Mouse (Mus musculus) CD8-positive naive resting alpha-beta T cell, adult 2 months (primary cell): ENCODE results near the gene Myh15.
"Not testable (repeated sequence)": the region's sequence is repeated elsewhere in the genome, so short reads cannot be mapped to it uniquely, and the experiment has no call there.

Source experiments
- DNase-seq, 2 experiments: peaks; one replicate each; pipeline ENCODE4 v3.0.0; 2022; ENCODE audit warnings: low read depth in 2 of 2, low spot score in 2 of 2

Myh15 gene

GRCm38 (mm10) chr16:49057186-49057585 lies at the start of gene Myh15:
Myh15 (plus strand) TSS chr16:49057486.
- no peak for DNase-seq

GRCm38 (mm10) chr16:49016620-49017332 lies 40.5 kb upstream of the Myh15 start:
- DNase-seq = no peak

DNA sequence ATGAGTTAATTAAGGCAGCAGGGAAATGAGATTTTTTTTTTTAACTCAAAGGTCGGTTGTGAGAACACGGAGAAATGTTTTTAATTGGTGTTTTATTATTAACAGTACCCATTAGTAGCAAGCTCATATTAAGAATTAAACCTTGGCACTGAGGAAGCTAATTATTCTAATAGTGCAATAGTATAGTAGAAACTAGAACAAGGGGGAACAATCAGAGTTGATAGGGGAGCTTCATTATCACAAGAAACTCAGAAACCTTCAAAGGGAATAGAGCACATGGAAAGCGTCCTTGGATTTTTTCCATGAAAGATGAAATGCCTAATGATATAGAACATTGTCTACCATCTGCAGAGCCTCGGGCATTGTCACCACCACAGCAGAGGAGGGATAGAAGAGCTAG lies 21.4 kb upstream of the Myh15 start:
- DNase-seq = no peak

DNA sequence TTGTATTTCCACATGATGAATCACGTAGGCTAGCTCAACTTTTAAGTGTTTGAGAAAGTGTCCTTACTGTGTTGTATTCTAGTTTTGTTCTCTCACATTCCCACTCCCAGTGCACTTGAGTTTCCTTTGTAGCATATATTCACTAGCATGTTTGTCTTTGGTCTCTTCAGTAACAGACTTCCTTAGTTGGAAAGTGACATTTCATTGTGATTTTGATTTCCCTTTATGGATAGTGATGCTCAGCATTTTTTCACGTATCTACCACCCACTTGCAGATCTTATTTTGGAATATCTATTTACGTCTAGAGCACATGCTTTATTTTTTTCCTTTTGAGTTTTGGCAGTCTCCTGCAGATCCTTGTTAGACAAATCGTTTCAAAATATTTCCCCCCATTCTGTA lies 19.5 kb upstream of the Myh15 start:
- DNase-seq = no peak

GRCm38 (mm10) chr16:49040554-49041221 lies 16.6 kb upstream of the Myh15 start:
- DNase-seq = no peak

- no peak for DNase-seq
These were observed 8.1 kb upstream of the Myh15 start for GRCm38 (mm10) chr16:49049214-49049613.

- no peak for DNase-seq
These were observed 12.1 kb downstream of the Myh15 start for GRCm38 (mm10) chr16:49069256-49069963.

- no peak for DNase-seq
These were observed 14.0 kb downstream of the Myh15 start for GRCm38 (mm10) chr16:49071316-49071715.

GRCm38 (mm10) chr16:49128015-49128414 lies 70.7 kb downstream of the Myh15 start:
- DNase-seq = no peak

DNA sequence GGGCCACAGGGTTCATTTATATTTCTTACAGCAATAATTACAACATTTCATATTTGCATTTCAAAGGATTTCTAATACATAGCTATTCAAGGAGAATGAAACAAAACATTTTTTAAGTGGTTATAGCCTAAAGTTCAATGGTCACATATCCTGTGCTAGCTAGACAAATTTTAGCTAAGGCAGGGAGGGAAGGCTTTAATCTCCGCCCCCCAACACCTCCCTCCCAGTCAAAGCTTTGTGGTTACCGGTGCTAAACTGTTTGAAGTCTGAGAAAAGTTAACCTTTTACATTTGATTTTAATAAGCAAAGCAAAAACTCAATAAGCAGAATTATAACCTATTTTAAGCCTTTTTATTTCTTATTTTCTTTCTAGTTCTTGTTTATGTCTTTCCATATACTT lies 98.9 kb downstream of the Myh15 start:
- no peak for DNase-seq

GRCm38 (mm10) chr16:49164349-49165137 lies 107.3 kb downstream of the Myh15 start:
- peak; percentile 7 to 25 for DNase-seq

DNA sequence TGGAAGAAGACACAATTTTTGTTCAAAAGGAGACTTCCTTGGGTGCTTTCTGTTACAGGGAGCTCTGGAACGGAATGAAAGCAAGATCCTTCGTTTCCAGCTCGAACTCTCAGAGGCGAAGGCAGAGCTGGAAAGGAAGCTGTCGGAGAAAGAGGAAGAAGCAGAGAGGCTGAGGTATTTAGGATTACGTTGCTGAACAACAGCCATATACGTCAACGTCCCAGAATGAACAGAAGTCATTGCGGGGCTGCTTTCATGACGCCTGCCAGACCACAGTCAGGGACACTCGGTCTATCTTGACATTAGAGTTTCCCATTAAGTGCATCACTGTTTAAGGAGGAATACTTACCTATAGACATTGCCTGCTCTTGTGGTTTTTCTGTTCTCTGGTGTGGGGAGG lies 108.4 kb downstream of the Myh15 start:
- DNase-seq = no peak

DNA sequence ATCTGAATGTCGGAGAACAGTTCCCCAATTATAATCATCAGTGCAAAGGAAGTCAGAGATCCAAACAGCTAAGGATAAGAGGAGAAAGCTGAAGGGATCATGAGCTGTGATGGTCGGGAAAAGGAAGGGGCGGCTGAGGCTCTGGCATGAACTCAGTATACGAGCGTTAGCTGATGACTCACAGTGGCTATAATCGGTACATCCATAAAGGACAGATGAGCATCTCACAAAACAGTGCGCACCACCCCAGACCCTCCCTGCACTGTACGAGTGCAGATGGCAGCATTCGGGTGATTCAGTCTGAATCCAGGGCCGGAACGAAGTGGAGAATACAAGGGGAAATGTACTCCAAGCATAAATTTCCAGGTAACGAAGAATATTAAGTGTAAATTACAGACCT lies 110.0 kb downstream of the Myh15 start:
- no peak for DNase-seq

DNA sequence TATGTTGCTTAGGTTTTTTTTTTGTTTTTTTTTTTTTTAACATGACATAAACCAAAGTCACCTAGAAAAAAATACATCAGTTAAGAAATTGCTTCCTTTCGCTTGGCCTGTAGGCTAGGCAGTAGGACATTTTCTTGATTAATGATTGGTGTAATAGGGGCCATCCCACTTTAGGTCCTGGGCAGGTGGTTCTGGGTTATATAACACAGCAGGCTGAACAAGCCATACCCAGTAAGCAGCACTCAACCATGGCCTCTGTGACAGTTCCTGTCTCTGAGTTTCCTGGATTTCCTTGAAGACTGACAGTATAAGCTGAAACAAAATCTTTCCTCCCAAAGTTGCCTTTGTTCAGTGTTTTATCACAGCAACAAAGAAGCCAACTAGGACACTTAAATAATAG lies 117.8 kb downstream of the Myh15 start:
- no peak for DNase-seq

GRCm38 (mm10) chr16:49175729-49176395 lies 118.6 kb downstream of the Myh15 start:
- DNase-seq = no peak

DNA sequence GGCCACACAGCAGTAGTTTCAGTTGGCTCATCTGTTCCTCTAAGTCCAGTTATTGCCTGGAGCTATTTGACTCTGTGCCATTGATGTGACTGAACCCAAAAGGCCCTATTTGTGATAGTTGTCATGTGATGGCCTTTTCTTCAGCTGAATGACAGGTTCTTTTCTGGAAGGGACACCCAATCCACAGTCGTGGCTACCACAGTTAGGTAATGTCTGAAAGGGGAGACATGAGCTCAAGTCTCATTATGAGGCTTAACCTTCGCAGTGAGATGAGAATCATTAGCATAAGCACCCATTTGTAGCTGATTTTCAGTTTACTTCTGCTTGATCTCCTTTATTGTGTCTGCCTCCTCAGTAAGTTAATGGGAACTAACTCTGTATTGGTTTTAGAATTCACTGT lies 136.2 kb downstream of the Myh15 start:
- DNase-seq = no peak

- DNase-seq = no peak
These were observed 136.7 kb downstream of the Myh15 start for GRCm38 (mm10) chr16:49193986-49194385.

DNA sequence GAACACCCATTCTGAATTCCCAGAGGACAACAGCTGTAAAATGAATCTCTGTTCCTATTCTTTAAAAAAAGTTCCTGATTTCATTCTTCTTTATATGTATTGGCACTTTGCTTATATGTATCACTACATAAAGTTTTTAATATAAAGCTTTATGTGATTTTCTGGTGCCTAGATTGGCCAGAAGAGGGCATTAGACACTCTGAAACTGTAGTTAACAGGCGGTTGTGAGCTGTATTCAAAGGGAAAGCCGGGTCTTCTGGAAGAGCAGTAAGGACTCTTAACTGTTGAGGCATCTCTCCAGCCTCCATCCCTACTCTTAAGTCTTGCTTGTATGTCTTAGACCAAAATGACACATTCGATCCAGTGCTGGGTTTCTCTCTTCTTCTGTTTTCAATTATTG lies 139.0 kb downstream of the Myh15 start:
- DNase-seq = no peak

DNA sequence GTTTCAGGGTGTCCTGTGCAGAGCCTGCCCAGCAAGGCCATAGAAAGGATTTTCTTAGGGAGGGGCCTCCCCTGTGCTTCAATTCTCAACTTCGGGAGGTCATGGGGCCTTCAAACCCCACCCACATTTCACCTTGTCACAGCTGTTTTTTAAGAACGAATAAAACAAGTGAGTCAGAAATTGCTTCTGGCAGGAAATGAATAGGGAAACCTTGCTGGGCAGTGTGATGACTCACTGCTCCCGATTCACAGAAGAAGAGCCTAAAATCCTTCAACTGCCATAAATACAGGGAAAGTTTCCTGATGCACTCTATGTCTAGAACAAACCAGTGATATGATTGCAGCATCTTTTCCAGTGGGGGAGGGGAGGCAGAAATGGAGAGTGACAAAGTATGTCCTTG lies 140.7 kb downstream of the Myh15 start:
- no peak for DNase-seq

DNA sequence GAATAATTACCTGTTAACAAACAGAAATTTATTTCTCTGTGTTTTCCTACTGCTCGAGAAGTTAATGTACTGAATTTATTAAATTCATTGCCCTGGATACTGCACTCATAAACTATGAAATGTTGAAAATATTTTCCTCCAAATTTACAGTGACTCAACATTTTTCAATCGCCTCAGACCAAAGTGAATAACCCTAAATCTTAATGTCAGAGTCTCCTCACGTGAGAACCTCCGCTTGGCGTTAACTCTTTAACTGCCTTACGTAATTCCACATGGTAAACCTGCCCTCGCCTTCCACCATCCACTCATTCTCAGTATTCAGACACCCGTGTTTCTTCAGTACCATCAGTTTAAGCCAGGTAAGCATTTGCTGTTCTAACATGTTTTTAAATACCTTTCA lies 166.4 kb downstream of the Myh15 start:
- no peak for DNase-seq

- DNase-seq = not testable (repeated sequence)
These were observed 186.2 kb downstream of the Myh15 start for GRCm38 (mm10) chr16:49243517-49243916.
